Mouse (Mus musculus): ENCODE measurements around the gene Hist1h1e. TPM values are rescaled to one million over a fixed set of nuclear protein-coding genes. Genes with fewer than 3 reads are reported as not detected.
"Not testable (repeated sequence)": the region's sequence is repeated elsewhere in the genome, so short reads cannot be mapped to it uniquely, and the experiment has no call there.

Gene Hist1h1e
- total RNA-seq, 4 experiments from 2014 or later, result 61.3 to 77.8 (median 63.8) TPM

DNA sequence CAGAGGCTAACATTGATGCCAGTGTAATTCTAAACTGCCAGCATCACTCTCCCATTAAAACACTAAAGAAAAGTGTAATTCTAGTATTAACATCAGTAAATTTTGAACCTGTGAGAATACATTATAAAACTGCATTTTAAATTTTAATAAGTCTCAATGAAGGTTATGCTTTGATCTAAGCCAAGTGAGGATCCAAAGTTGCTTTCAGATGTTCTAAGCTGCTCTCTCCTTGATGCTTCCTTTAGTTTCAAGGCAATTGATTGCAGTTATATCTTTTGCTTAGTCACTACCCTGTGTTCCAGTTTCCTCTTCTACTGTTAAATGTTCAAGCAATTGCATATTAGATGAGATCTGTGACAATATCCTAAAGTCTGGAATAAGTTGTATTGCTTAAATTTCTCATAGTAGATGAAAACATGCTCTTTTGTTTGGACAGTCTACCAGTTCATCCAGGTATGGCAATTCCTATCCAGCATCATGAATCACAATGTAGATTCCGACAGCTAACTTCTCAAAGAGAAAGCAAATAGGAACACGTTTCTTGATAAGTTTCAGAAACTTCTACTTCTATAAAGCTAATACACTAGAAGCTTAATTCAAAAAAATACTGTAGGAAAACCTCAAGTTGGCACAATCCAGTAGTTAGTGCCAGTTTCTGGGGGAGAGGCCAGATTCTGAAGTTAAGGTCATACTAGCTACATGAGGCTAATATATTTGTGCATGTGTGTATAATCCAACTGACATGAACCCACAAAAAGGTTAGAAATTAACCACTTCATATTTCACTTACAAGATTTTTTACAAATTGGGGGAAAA, 49.9 kb downstream of the Hist1h1e start:
- no peak for DNase-seq

GRCm38 (mm10) chr13:23571504-23572217, 50.7 kb downstream of the Hist1h1e start:
- DNase-seq, result not testable (repeated sequence)

DNA sequence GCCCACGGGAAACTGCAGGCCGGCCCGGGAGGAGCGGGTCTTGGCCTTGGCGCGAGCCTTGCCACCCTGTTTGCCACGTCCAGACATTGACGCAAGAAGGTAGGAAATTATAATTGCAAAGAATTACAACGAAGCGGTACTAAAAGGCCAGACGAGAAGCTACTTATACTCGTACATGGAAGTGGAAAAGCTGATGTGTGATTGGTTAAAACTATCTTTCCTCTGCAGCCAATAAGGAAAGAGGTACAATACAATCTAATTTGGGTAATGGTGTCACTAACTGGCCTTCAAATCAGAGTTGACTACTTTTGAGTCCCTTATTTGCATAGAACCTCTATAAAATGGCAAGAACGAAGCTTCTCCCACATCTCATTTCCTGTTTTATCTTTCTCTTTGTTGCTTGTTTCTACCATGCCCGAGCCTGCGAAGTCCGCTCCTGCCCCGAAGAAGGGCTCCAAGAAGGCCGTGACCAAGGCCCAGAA, 51.3 kb downstream of the Hist1h1e start, which contains the start of the genes Hist1h2ae and Hist1h2bg:
Gene Hist1h2ae (minus strand): TSS at position 199 of the 482 bp plus-strand sequence.
Gene Hist1h2bg (plus strand): TSS at position 375 of the 482 bp plus-strand sequence.
- DNase-seq, result peak; percentile 69

Small RNAs within 50 kb of the gene (microRNA-seq; reads per million reads assigned to microRNA genes)
- gene Gm44359, result 0 reads per million in 2 experiments
- 0 reads per million in 2 experiments for gene Gm44394

Other genes starting within 250 kb of the Hist1h1e start
- 1 to 10 TPM; 6.5 to 7.8 (median 7.1) TPM for gene Abt1, start 198.7 kb downstream of the Hist1h1e start, total RNA-seq (2022)
- gene Btn1a1, start 156.7 kb downstream of the Hist1h1e start, total RNA-seq (2022), result not detected
- gene Btn2a2, start 133.7 kb downstream of the Hist1h1e start, total RNA-seq (2022), result not detected
- 100 to 1,000 TPM; 381 to 523 (median 406) TPM for gene Hist1h4h, start 91.5 kb downstream of the Hist1h1e start, total RNA-seq (2022)
- 10 to 100 TPM in 3 of 4 experiments, 1 to 10 TPM in 1; 8.2 to 20.8 (median 16.2) TPM for gene Hist1h2af, start 88.7 kb downstream of the Hist1h1e start, total RNA-seq (2022)
- gene Hist1h3g, start 87.1 kb downstream of the Hist1h1e start, total RNA-seq (2022), result 1 to 10 TPM; 3.2 to 5.6 (median 4.7) TPM
- gene Hist1h2bh, start 79.2 kb downstream of the Hist1h1e start, total RNA-seq (2022), result 1 to 10 TPM; 2.2 to 3.4 (median 2.9) TPM
- gene Hist1h3f, start 78.5 kb downstream of the Hist1h1e start, total RNA-seq (2022), result 10 to 100 TPM; 16.8 to 22.6 (median 20.7) TPM
- 10 to 100 TPM; 54.2 to 65.8 (median 58.8) TPM for gene Hist1h4f, start 70.9 kb downstream of the Hist1h1e start, total RNA-seq (2022)
- 1 to 10 TPM; 2.2 to 3.9 (median 3.1) TPM for gene Hist1h1d, start 69.3 kb downstream of the Hist1h1e start, total RNA-seq (2022)
- 10 to 100 TPM; 48.1 to 62.5 (median 53.5) TPM for gene Hist1h3e, start 60.2 kb downstream of the Hist1h1e start, total RNA-seq (2022)
- 1 to 10 TPM; 4.5 to 9.9 (median 6.6) TPM for gene Hist1h2ae, start 51.3 kb downstream of the Hist1h1e start, total RNA-seq (2022)
- 10 to 100 TPM; 55.2 to 81.2 (median 75.0) TPM for gene Hist1h2bg, start 51.2 kb downstream of the Hist1h1e start, total RNA-seq (2022)
- 10 to 100 TPM; 18.7 to 29.5 (median 23.2) TPM for gene Hist1h2bf, start 48.4 kb downstream of the Hist1h1e start, total RNA-seq (2022)
- gene Hist1h2ad, start 48.2 kb downstream of the Hist1h1e start, total RNA-seq (2022), result 1 to 10 TPM; 4.8 to 9.8 (median 5.8) TPM
- 1 to 10 TPM; 2.9 to 4.8 (median 3.3) TPM for gene Hist1h3d, start 46.8 kb downstream of the Hist1h1e start, total RNA-seq (2022)
- gene Hist1h4d, start 41.0 kb downstream of the Hist1h1e start, total RNA-seq (2022), result 100 to 1,000 TPM; 116 to 151 (median 145) TPM
- gene Hist1h2be, start 1.4 kb downstream of the Hist1h1e start, total RNA-seq (2022), result 10 to 100 TPM; 11.0 to 15.5 (median 13.2) TPM
- 1 to 10 TPM; 1.8 to 3.2 (median 2.3) TPM for gene Hist1h2ac, start 61.4 kb upstream of the Hist1h1e start, total RNA-seq (2022)
- 100 to 1,000 TPM; 105 to 176 (median 135) TPM for gene Hist1h2bc, start 61.6 kb upstream of the Hist1h1e start, total RNA-seq (2022)
- gene Hist1h1t, start 73.3 kb upstream of the Hist1h1e start, total RNA-seq (2022), result under 1 TPM in 1 of 4 experiments, not detected in 3; 0.26 TPM
- 10 to 100 TPM; 71.9 to 93.9 (median 88.6) TPM for gene Hist1h4c, start 75.9 kb upstream of the Hist1h1e start, total RNA-seq (2022)
- gene Hfe, start 88.3 kb upstream of the Hist1h1e start, total RNA-seq (2022), result 10 to 100 TPM; 27.4 to 41.7 (median 33.5) TPM
- gene Hist1h1c, start 116.2 kb upstream of the Hist1h1e start, total RNA-seq (2022), result 100 to 1,000 TPM; 212 to 290 (median 255) TPM
- 10 to 100 TPM in 1 of 4 experiments, 1 to 10 TPM in 3; 4.3 to 10.9 (median 7.4) TPM for gene Hist1h3c, start 123.0 kb upstream of the Hist1h1e start, total RNA-seq (2022)
- gene Hist1h2bb, start 124.2 kb upstream of the Hist1h1e start, total RNA-seq (2022), result 10 to 100 TPM; 14.8 to 24.3 (median 20.0) TPM
- 10 to 100 TPM; 24.0 to 37.5 (median 29.3) TPM for gene Hist1h2ab, start 128.6 kb upstream of the Hist1h1e start, total RNA-seq (2022)
- gene Hist1h3b, start 129.7 kb upstream of the Hist1h1e start, total RNA-seq (2022), result 10 to 100 TPM; 18.1 to 29.8 (median 26.6) TPM
- gene Hist1h4b, start 134.5 kb upstream of the Hist1h1e start, total RNA-seq (2022), result 100 to 1,000 TPM in 1 of 4 experiments, 10 to 100 TPM in 3; 69.6 to 104 (median 91.8) TPM
- gene Hist1h4a, start 138.7 kb upstream of the Hist1h1e start, total RNA-seq (2022), result 10 to 100 TPM; 18.1 to 29.1 (median 26.8) TPM
- 10 to 100 TPM; 28.7 to 37.4 (median 36.4) TPM for gene Hist1h3a, start 139.8 kb upstream of the Hist1h1e start, total RNA-seq (2022)
- gene Hist1h1a, start 141.1 kb upstream of the Hist1h1e start, total RNA-seq (2022), result 10 to 100 TPM; 16.7 to 20.1 (median 18.6) TPM
- gene Trim38, start 147.4 kb upstream of the Hist1h1e start, total RNA-seq (2022), result under 1 TPM in 3 of 4 experiments, not detected in 1; 0.24 to 0.48 (median 0.26) TPM
- gene Slc17a2, start 184.4 kb upstream of the Hist1h1e start, total RNA-seq (2022), result under 1 TPM in 1 of 4 experiments, not detected in 3; 0.06 TPM
- gene Slc17a3, start 216.9 kb upstream of the Hist1h1e start, total RNA-seq (2022), result 1 to 10 TPM in 1 of 4 experiments, under 1 TPM in 3; 0.18 to 1.4 (median 0.76) TPM
- gene Slc17a1, start 245.2 kb upstream of the Hist1h1e start, total RNA-seq (2022), result not detected